Mouse (Mus musculus) left cerebral cortex, adult 11 months (tissue): ENCODE measurements at regions not wholly inside any gene's neighbourhood (a gene's known extent, or its start where the extent isn't known, plus 50 kb on each side); places are given as distances from the start of the nearest gene placed in this dataset.

Source experiments
- DNase-seq: peaks from one replicate; pipeline ENCODE4 v3.0.0; 2022; ENCODE audit warnings: low spot score

GRCm38 (mm10) chr7:113059967-113060284 is 106.2 kb downstream of the Rassf10 start:
- no peak for DNase-seq

- no peak for DNase-seq
These were observed 107.2 kb downstream of the Rassf10 start for GRCm38 (mm10) chr7:113060991-113061390.

GRCm38 (mm10) chr7:113066536-113066935 is 112.8 kb downstream of the Rassf10 start:
- no peak for DNase-seq

GRCm38 (mm10) chr7:113068296-113068695 is 114.5 kb downstream of the Rassf10 start:
- DNase-seq = no peak

GRCm38 (mm10) chr7:113069336-113069924 is 115.7 kb downstream of the Rassf10 start:
- no peak for DNase-seq

GRCm38 (mm10) chr7:113071418-113071817 is 117.7 kb downstream of the Rassf10 start:
- no peak for DNase-seq

GRCm38 (mm10) chr7:113073781-113074180 is 120.0 kb downstream of the Rassf10 start:
- DNase-seq = no peak

- DNase-seq = no peak
These were observed 121.6 kb downstream of the Rassf10 start for GRCm38 (mm10) chr7:113075371-113075770.

GRCm38 (mm10) chr7:113076243-113076642 is 122.5 kb downstream of the Rassf10 start:
- DNase-seq = no peak

- no peak for DNase-seq
These were observed 126.1 kb upstream of the Arntl start for GRCm38 (mm10) chr7:113081120-113081519.

- DNase-seq = no peak
These were observed 122.2 kb upstream of the Arntl start for GRCm38 (mm10) chr7:113084930-113085625.

GRCm38 (mm10) chr7:113086158-113086557 is 121.1 kb upstream of the Arntl start:
- no peak for DNase-seq

- no peak for DNase-seq
These were observed 119.6 kb upstream of the Arntl start for GRCm38 (mm10) chr7:113087646-113088045.

GRCm38 (mm10) chr7:113089044-113089443 is 118.2 kb upstream of the Arntl start:
- DNase-seq = no peak

GRCm38 (mm10) chr7:113093931-113094330 is 113.3 kb upstream of the Arntl start:
- no peak for DNase-seq

GRCm38 (mm10) chr7:113095092-113095491 is 112.2 kb upstream of the Arntl start:
- no peak for DNase-seq

GRCm38 (mm10) chr7:113104265-113104664 is 103.0 kb upstream of the Arntl start:
- no peak for DNase-seq

- DNase-seq = no peak
These were observed 101.9 kb upstream of the Arntl start for GRCm38 (mm10) chr7:113105359-113105758.

GRCm38 (mm10) chr7:113106731-113107130 is 100.5 kb upstream of the Arntl start:
- no peak for DNase-seq

GRCm38 (mm10) chr7:113107965-113108364 is 99.3 kb upstream of the Arntl start:
- no peak for DNase-seq

GRCm38 (mm10) chr7:113108442-113109000 is 98.7 kb upstream of the Arntl start:
- DNase-seq = no peak

GRCm38 (mm10) chr7:113109481-113109880 is 97.8 kb upstream of the Arntl start:
- DNase-seq = no peak

- no peak for DNase-seq
These were observed 96.3 kb upstream of the Arntl start for GRCm38 (mm10) chr7:113110867-113111508.
